Mouse (Mus musculus) Muller cell, postnatal 12 days (primary cell): Measurements from ENCODE around the gene Cpne5.

Experiments used
- DNase-seq: peaks from one replicate; pipeline ENCODE4 v3.0.0-alpha.2; 2015; ENCODE audit errors: inconsistent ontology term

The Cpne5 gene

GRCm38 (mm10) chr17:29210037-29210436, 27.9 kb downstream of the Cpne5 start:
- DNase-seq: no peak

- DNase-seq: no peak
Measured at GRCm38 (mm10) chr17:29206052-29206451, 31.9 kb downstream of the Cpne5 start.

GRCm38 (mm10) chr17:29202604-29203003, 35.4 kb downstream of the Cpne5 start:
- DNase-seq: no peak

GRCm38 (mm10) chr17:29199821-29200220, 38.1 kb downstream of the Cpne5 start:
- DNase-seq: no peak

- DNase-seq: no peak
Measured at GRCm38 (mm10) chr17:29199151-29199800, 38.7 kb downstream of the Cpne5 start.

GRCm38 (mm10) chr17:29195579-29195978, 42.4 kb downstream of the Cpne5 start:
- no peak for DNase-seq

- DNase-seq: no peak
Measured at GRCm38 (mm10) chr17:29188989-29189388, 49.0 kb downstream of the Cpne5 start.

- DNase-seq: no peak
Measured at GRCm38 (mm10) chr17:29186989-29187859, 50.7 kb downstream of the Cpne5 start.

GRCm38 (mm10) chr17:29185376-29186046, 52.5 kb downstream of the Cpne5 start:
- no peak for DNase-seq

- DNase-seq: no peak
Measured at GRCm38 (mm10) chr17:29183162-29183561, 54.8 kb downstream of the Cpne5 start.

GRCm38 (mm10) chr17:29181751-29182150, 56.2 kb downstream of the Cpne5 start:
- no peak for DNase-seq

GRCm38 (mm10) chr17:29180406-29181127, 57.4 kb downstream of the Cpne5 start:
- no peak for DNase-seq

- DNase-seq: no peak
Measured at GRCm38 (mm10) chr17:29179917-29180316, 58.0 kb downstream of the Cpne5 start.

- no peak for DNase-seq
Measured at GRCm38 (mm10) chr17:29178503-29179059, 59.4 kb downstream of the Cpne5 start.

- peak; percentile 66 for DNase-seq
Measured at GRCm38 (mm10) chr17:29176391-29177267, 61.3 kb downstream of the Cpne5 start.

GRCm38 (mm10) chr17:29175693-29176092, 62.3 kb downstream of the Cpne5 start:
- DNase-seq: no peak

- no peak for DNase-seq
Measured at GRCm38 (mm10) chr17:29173165-29173564, 64.8 kb downstream of the Cpne5 start.

- DNase-seq: no peak
Measured at GRCm38 (mm10) chr17:29172062-29172461, 65.9 kb downstream of the Cpne5 start.

- peak; percentile 83 for DNase-seq
Measured at GRCm38 (mm10) chr17:29171001-29171772, 66.8 kb downstream of the Cpne5 start.
